Mouse (Mus musculus) kidney, postnatal 10 days (tissue): ENCODE measurements around the gene Erich2.
A peak's percentile ranks its signal among the peaks of the same experiment; 100 is the strongest.

ENCODE experiments used
- DNase-seq: peaks from one replicate; pipeline ENCODE4 v3.0.0; 2021; ENCODE audit warnings: mixed read lengths

The Erich2 gene

DNA sequence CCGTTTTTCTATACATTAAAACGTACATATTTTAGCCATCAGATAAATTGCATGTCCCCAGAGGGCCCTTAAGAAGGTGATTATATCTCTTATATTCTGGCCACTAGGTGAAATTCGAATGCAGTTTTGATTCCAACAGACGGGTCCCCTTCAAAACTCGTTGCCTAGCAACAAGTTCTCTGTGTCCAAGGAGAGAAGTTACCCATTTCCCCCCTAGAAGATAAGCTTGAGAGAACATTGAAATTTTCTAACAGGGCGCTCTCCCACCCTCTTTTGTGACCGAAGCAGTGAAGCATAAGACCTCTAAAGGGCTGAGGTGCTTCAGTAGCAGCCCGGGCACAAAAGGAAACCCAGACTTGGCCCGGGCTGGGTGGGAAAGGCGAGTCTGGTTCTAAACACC is at the start of gene Erich2:
Gene Erich2, plus strand, starts transcription at position 324 of the 400 bp plus-strand sequence.
- no peak for DNase-seq

DNA sequence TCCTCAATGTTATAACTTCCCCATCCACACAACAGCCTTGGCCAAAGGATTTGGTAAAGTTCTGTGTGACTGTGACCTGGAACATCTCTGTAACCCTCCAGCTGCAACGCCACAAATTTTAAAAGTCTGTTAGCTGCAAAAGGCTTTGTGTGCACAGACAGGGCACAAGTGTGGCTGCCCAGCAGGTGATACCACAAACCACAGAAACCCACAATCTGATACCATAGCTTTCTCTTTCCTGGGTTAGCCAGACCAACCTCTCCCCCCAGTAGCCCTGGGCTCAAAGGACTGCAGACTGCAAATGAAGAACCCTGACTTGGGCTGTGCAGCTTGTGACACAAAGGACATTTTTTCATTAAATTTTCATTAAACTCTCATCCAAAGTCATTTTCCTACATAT is 45.0 kb upstream of the Erich2 start:
- no peak for DNase-seq

DNA sequence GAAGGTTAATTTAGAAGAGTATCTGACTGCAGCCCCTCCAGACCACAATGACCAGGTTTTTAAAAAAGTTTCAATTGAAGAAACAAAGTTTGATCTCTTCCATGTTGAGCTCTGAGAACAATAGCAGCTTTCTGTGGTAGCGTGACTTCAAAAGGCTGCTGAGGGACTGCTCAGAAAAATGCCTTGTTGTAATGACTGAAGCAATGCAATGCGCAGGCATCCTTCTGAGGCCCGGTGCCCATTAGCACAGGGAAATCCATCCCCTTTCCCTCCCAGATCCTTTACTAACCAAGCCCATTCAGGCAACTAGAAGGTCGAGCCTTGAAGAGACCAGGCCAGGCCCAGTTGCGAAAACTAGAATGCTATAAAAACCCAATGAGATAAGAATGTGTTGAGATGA is 37.5 kb upstream of the Erich2 start:
- no peak for DNase-seq

DNA sequence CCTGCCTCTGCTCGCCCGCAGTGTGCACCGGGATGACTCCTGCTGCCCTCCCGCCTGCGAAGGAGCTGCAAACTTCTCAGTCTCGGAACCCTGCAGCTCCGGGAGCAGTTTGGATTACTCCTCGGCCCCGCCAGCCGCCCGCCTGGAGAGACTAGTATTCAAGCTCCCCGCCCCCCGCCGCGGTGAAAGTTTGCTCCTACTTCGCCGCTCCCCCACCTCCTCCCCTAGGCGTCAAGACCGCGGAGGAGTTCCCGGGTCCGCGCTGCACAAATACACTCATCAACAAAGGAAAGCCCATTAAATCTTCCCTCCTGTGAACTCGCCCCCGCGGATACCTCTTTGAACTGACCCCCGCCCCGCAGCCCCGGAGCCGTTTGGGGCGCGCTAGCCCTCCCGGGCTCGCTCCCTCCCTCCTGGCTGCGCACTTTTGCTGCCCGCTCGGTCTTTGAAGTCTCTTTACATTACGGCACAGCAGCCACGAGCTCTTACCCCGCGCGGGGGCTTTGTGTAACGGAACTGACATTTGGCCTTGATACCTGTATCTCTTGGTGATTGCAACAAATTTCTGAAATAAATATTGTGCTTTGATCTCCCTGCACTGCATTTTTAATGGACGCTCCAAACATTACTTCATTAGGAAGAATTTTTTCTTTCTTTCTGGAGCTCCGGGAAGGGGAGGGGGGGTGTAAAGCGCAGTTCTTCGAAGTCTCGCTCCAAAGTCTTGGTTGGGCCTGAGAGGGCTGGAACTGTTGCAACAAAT is 36.6 kb upstream of the Erich2 start:
- DNase-seq, result peak; percentile 66

DNA sequence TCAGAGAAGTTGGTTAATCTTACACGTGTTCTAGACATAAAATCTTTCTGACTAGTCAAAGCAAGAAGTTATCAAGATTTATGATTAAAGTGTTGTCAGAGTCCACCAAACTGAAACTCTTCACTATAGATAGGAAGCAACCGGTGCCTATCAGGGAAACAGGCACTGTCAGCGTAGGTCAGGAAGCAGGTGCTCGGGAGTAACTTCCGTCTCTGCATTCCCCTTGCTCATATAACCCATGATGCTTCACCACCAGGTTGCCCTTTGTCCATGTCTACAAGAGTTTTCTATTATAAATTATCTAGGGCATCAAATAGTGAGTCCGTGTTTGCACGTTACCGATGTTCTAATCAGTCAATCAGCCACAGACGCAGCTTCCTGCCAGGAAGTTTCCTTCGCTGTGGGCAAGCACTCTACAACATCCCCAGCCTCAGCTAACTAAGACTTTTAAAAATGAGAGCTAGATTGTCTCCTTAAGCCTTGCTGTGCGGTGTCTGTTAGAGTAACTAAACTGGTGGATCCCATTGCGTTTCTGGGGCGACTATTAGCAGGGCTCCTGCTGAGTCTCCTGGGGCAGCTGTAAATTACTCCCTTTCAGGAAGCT is 10.8 kb upstream of the Erich2 start:
- no peak for DNase-seq

DNA sequence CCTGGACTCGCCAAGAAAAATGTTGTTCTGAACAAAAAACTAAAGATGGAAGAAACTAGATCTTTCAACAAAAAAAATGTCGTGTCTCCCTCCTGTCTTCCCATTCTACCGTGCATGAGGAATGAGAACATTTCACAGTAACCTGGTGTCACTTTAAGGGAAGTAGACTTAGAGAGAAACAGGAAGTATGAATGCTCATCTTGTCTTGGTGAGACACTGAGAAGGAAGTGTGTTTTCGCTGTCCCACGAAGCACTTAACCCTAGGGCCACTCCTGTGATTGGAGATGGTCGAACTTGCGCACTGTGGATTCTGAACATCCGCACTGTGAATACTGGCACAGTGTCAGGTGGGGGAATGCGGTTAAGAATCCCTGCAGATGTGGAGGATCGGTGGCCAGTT is 5.2 kb upstream of the Erich2 start:
- no peak for DNase-seq

DNA sequence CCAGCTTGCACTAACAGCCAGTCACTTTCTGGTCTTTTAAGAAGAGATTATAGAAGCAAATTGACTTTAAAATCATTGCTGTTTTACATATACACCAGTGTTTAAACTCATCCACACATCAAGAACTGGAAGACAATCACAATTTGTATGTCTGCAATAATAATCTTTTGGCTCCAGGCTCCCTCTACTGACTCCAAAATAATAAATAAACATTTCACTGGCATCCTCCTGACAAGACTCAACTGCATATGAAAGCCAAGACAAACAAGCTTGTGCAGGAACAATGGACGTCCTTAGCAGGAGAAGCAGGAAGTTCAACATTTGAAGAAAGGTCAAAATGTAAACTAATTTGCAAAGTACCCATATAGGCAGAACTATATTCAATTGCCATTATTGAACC is 3.4 kb upstream of the Erich2 start:
- no peak for DNase-seq

DNA sequence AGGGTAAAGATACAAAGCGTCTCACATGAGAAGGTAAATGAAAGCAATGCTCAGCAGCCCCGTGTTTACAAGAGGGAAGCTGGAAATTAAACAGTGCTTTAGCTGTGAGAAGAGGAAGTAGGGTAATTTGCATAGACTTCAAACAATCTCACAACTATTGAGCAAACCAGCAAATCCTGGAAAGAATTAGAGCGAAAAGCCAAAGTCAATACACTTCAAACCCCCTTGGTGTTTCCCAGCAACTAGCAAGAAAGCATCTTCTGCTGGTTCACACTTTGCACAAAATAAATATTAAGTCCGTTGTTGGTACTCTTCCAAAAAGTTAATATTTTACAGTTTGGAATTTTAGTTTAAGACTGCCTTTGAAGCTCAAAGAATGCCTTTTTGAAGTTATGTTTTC is 2.7 kb upstream of the Erich2 start:
- DNase-seq, result no peak

DNA sequence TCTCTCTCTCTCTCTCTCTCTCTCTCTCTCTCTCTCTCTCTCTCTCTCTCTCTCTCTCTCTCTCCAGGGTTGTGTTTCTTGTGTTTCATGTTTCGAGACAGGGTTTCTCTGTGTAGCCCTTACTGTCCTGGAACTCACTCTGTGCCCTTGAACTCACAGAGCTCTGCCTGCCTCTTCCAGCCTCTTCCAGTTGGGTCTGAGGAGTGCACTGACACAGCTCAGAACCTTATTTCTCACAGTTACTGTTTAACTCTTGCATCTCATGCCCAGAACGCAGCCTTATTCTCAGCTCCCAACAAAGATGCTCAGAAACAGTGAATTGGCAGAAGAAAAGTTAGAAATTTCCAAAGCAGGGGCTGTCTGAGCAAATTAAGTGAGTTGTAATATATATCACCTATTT is 2.2 kb upstream of the Erich2 start:
- DNase-seq, result no peak

DNA sequence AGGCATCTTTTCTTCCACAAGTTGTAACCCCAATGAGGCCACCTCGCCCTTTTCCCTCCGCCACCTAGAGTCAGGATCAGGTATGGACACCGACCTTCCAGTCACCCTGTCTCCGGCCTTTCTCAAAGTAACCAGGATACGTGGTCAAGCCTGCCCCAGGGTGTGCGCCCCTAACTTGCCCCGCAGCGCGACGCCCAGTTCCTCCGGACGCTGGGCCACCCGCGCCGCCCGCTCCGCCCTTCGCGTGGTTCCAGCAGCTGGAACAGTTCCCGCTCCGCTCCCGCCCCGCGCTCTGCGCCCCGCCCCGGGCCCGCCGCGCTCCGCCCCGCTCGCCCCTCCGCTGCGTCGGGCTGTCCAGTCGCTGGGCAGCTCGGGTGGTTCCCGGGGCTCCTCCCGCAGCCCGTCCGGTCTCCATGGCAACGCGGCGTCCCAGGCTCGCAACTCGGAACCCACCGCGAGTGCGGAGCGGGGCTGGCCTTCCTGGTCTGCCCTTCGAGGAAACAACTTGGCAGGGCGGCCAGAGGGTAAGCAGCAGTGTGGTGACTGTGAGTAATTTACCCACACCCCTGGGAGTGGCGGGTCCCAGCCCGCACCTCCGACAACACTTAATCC is 508 bp downstream of the Erich2 start:
- DNase-seq, result peak; percentile 95

DNA sequence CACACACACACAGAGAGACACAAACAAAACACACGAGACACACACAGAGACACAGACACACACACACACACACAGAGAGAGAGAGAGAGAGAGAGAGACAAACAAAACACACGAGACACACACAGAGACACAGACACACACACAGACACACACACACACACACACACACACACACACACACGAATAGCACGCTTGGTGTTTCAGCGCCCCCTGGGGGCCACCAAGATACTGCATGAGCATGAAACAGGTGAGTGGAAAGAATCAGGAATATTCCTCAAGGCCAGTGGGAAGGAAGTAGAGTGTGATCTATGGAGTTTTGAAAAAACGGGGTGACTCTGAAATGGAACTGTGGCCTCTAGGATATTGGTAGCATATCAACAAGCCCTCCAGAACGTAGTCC is 29.7 kb downstream of the Erich2 start:
- DNase-seq, result peak; percentile 76

DNA sequence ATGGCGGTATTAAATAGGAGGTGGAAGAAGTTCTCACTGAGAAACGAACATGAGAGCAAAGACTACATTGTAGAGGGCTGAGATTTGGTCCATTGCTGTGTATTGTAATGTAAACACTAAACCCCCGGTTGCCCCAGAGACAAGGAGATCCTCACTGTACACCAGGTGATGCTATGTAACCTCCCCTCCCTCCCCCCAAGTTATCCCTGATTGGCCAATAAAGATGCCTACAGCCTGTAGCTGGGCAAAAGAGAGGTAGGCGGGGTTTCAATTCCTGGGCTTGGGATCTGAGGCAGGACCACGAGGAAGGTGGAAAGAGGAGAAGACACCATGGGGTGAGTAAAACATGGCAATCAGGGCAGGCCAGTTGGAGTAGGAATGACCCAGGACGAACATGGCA is 42.1 kb downstream of the Erich2 start:
- DNase-seq, result no peak

DNA sequence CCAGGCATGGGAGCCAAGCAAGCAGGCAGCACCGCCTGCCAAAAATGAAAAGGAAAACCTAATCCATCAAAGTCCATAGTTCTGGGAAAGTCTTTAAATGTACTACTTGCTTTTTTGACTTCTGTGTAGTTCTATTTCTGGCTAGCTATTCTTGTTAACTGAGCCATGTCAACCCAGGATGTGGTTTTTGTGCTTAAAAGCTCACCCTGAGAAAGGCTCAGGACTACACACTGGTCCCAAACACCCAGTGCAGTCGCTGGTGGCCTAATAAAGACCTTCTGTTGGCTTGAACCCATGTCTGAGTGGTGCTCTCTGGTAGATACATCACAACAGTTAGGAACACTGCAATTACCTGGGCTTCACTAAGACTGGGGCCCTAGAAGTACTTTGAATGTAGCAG is 42.8 kb downstream of the Erich2 start:
- DNase-seq, result no peak

DNA sequence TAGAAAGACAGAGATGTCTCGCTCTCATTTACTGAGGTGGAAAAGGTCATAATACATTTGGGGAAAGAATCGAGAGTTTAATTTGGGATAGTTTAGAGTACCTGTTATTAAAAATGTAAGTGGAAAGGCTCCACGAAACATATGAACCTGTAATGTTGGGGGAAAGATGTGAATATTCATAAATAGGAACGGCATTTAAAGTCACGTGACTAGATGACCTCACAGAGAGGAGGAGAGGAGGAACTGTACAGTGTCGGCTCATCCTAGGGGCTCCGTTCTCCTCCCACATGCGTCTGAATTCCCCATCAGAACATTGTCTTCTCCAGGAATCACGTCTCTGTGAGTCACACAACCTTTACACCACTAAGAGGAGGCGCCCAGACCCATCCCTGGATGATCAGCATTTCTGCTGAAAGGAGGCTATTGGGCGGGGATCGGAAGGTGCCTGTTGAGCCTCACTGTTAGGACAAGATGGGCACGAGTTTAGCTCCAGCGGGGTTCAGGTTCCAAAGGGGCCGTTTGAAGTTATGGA is 43.5 kb downstream of the Erich2 start:
- no peak for DNase-seq

DNA sequence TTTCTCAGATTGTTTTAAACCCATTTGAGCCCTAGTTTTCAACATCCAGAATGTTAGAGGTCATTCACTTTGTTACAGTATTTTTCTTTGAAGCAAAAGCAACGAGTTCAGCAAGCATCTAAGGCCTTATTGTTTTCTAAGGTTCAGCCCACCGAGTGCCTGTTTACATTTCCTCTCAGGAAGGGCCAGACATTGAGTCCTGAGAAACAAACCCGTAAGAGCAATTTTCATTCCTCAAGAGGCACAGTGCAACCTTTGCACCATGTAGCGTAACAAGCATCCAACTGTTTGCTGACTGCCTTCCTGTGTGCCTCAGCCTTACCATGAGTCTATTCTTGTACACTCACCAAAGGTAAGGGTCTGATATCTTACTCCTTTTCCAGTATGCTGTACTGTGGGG is 44.2 kb downstream of the Erich2 start, which contains the start of gene Gad1:
Gene Gad1, plus strand, starts transcription at position 301 of the 400 bp plus-strand sequence.
- no peak for DNase-seq

DNA sequence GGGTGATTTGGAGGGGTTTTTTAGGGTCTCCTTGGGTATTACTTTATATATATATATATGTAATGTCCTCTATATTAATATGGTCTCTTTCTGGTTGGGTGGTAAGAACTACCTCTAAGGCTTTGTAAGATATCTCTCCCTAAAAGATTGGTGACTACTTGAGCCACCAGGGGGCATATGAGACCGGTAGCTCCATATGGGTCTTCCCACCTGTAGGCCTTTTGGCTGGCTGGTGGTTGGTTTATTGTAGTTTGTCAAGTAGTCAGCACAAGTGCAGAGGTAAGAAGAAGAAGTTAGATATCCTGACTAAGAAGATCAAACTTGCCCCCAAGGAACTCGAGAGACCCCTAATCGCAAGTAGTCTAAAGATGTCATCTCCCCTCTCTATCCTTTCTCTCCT is 45.2 kb downstream of the Erich2 start:
- no peak for DNase-seq

DNA sequence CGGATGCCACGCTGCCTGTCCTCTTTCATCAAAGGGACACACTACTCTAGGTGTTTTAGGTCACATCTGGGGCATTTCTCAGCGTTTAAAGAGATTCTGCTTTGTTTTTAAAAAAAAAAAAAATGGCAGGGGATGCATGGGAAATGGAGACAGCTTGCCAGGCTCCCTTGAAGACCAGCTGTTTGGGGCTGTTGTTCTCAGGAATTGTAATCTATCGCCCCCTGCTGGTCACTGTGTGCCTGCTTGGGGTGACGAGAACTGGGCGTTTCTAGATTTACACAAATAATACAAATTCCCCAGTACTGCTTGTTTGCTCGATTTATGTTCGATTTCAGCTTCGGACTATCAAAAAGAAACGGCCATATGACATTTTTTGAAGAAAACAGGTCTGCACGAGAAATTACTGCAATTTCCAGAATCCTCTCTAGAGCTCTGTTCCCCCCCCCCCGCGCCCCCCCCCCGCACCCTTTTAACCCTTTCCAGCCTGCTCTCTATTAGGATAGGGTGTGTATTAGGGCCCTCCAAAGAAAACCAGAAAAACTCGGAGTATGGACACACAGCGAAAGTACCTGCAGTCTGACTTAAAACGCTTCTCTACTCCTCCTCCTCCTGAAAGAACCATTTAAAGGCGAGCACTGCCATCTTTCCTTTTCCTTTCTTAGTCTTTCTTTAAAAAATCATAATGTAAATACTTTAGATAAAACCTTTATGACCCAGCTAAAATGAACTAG is 49.7 kb downstream of the Erich2 start:
- DNase-seq, result peak; percentile 91

DNA sequence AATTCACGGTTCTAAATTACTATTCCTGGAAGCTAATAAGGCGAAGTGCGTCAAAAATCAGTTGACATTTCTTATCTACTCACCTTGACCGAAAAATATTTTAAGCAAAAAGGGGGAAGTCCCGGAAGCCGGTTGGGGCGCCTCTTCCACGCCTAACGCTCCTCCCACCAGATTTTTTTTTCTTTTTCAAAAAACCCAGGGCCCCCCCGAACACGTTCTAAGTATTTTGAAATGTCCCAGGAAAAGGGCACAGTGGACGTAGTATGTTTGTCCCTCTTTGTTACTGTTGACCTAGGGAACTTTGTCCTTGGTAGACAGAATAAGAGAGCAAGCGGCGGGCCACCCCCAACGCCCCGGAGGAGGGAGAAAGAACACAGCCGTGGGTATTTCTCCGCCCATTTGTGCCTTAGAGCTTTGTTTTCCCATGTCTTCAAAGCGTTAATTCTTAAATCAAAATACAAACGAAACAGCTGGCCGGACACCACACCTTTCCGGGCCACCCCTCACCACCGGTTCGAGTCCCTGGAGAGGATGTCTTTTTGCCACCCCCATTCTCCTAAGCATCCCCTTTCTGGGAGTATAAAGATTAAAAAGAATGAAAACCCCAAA is 50.3 kb downstream of the Erich2 start:
- no peak for DNase-seq

DNA sequence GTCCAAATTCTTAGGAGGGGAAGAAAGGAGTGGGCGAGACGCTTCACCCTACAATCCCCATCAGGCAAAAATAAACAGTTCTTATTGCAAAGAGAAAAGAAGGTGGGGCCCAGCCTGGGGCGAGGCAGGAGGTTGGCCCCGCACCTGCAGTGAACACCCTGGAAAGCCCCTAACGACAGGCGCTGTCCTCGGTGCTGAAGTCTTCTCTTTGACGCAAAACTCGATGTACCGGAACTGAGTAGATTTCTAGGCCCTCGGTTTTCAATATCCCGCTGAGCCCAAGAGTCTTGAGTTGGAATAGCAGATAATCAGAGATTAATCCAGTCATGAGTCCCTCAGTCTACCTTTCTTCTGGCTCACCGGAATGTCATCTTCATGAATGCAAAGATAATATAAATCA is 50.9 kb downstream of the Erich2 start:
- DNase-seq, result peak; percentile 89

DNA sequence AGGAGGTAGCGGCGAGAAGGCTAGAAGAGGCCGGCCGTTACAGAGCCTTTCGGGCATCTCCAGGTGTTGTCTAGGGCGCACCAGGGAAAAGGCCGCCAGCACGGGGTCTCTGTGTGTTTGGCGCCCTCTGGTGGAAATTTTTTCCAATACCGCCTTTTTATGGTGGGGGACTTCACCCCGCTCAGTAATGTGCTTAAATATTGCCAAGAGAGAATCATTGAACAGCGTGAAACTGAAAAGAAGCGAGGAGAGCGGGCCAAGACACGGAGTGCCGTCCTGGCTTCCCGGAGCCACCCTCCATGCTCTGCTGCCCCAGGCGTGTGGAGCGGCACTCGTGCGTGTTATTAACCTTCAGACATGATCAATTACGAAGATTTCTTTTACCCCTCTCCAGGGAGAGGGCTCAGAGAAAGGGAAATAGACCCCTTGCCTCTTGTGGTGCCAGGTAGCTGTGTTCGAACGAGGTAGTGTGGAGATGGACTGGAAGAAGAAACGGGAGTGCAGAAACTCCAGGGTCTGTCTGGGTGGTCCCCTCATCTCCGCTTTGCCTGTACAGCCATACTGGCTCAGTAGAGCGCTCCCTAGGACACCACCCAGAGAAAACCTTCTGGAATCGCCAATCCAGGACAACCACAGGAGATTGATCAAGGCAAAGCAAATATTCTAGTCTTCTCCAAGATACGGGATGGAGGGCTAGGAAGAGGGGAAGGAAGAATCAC is 52.6 kb downstream of the Erich2 start:
- peak; percentile 72 for DNase-seq

DNA sequence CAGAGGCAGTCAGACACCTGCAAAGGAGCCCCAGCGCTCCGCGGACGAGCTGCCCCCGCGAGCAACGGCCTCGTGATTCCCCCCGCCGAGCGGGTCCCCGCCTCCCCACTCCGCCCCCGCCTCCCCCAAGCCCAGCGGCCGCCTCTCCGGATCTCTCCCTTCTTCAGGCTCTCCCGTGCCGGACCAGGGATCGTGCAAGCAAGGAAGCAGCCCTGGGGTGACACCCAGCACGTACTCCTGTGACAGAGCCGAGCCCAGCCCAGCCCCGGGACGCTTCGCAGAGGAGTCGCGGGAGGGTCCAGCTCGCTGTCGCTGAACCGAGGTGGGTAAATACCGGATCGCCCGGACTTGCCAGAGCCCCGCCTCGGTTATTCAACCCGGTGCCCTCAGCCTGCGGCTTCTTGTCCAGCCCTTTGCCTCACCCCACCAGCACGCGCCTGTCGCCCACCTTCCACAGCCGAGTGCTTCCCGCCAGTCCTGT is 53.4 kb downstream of the Erich2 start:
- DNase-seq, result no peak

DNA sequence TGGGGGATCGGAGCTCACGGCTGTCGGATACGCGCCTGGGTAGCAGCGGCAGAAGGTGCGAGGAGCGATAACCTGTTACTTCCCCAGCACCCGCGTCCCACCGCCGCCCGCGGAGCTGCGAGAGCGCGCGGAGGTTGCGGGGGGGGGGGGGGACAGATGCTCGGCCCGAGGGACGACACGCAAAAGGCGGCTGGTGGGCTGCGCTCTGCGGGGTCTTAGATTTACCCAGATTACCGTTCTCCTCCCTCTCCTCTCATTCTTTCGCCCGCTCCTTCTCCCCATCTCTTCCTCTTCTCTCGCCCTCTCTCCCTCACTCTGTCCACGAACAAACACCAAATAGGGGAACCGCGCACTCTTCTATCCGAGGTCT is 54.0 kb downstream of the Erich2 start:
- DNase-seq, result no peak
